Comparison of ENCODE assay signal across 13 mouse cellular contexts in the genomic region with DNA sequence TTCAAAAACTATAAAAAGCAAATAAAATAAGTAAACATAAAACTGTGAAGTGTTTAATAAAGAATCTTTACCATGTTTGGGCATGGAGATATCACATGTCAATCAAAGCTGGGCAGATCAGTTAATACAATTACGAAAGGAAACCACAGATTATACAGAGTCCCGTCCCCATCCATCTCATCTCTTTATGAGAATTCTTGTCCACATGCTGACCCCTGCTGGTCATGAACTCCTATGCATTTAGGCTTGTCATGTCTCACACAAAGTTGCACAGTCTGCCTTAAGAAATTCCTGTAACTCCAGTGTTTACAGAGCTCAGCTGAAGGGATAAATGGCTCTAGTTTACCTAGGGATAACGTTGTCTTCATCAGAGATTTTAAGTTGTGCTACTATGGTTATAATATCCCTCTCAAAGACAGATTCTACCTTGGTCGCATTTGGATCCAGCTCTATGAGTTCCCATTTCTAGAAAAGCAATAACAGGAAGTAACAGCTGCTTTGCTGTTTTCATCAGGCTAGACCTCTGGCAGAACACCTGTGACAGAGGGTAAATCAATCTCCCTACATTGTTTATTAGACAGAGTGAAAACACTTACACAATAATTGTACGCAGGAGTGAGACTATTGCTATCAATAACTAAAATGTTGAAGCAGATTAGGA.
DNase-seq lines count a peak whose midpoint lies in the region; ATAC-seq and TF ChIP-seq lines count a peak whose summit lies in the region.
"Had no signal": no experiment of that assay in that cellular context is flagged by ENCODE, and none has a peak within 500 bp of the region (broad histone marks: within the 10 kb centered on the region; RNA-seq: fewer than 3 reads in every experiment).

No protein-coding gene starts in this region.

- no peak for TF ChIP-seq POLR2A in lung, adult 2 months (IDR thresholded peaks at IDR 0.05; ENCODE audit: borderline replicate concordance, extremely low read depth, low read depth, low read length)

- TF ChIP-seq CTCF in lung, adult 2 months (IDR thresholded peaks at IDR 0.05; ENCODE audit: insufficient read depth, low read length), result no peak

- peak; percentile 99 for ATAC-seq in megakaryocyte, adult 5-6 weeks (ENCODE audit: poor library complexity, severe bottlenecking)
- ATAC-seq in forebrain, embryonic 13.5 days, result no peak
- ATAC-seq: forebrain, embryonic 16.5 days had no signal

- H3K27me3 ChIP-seq in limb, embryonic 10.5 days (ENCODE audit: low read depth, poor library complexity, severe bottlenecking), result no peaks in the 10 kb centered on the region
- H3K27me3 ChIP-seq in forebrain, embryonic 13.5 days, result no peaks in the 10 kb centered on the region
- H3K27me3 ChIP-seq: embryonic facial prominence, embryonic 12.5 days; hindbrain, embryonic 15.5 days; stomach, embryonic 15.5 days had no signal

- no peaks in the 10 kb centered on the region for H3K36me3 ChIP-seq in limb, embryonic 10.5 days
- no peaks in the 10 kb centered on the region for H3K36me3 ChIP-seq in forebrain, embryonic 13.5 days (ENCODE audit: poor library complexity, severe bottlenecking)
- H3K36me3 ChIP-seq: embryonic facial prominence, embryonic 12.5 days; hindbrain, embryonic 15.5 days; stomach, embryonic 15.5 days had no signal

- H3K4me1 ChIP-seq in lung, adult 2 months (ENCODE audit: control insufficient read depth, insufficient read depth, low read length), result no peaks in the 10 kb centered on the region
- H3K4me1 ChIP-seq in limb, embryonic 10.5 days, result no peaks in the 10 kb centered on the region
- H3K4me1 ChIP-seq in forebrain, embryonic 13.5 days, result no peaks in the 10 kb centered on the region
- H3K4me1 ChIP-seq: embryonic facial prominence, embryonic 12.5 days; hindbrain, embryonic 15.5 days; stomach, embryonic 15.5 days had no signal

- no peak overlapping the region for H3K9ac ChIP-seq in forebrain, embryonic 13.5 days
- H3K9ac ChIP-seq: embryonic facial prominence, embryonic 12.5 days; hindbrain, embryonic 15.5 days; lung, embryonic 14.5 days; stomach, embryonic 15.5 days had no signal

- H3K9me3 ChIP-seq in limb, embryonic 10.5 days (replicated peaks), result no peaks in the 10 kb centered on the region; the same call in 1 of the 2 replicates
- H3K9me3 ChIP-seq in forebrain, embryonic 13.5 days (replicated peaks), result peaks cover 33% of the 10 kb centered on the region
- H3K9me3 ChIP-seq: stomach, embryonic 15.5 days had no signal

- no peak overlapping the region for H3K4me3 ChIP-seq in lung, adult 2 months (replicated peaks; ENCODE audit: extremely low read depth, low read depth, low read length)
- no peak overlapping the region for H3K4me3 ChIP-seq in limb, embryonic 10.5 days
- H3K4me3 ChIP-seq in forebrain, embryonic 13.5 days, result no peak overlapping the region
- H3K4me3 ChIP-seq: embryonic facial prominence, embryonic 12.5 days; hindbrain, embryonic 15.5 days; stomach, embryonic 15.5 days had no signal

- peak; percentile 8 for DNase-seq in lung, postnatal 14 days
- no peak for DNase-seq in lung, adult 2 months
- DNase-seq in WW6 (ENCODE audit: low read depth, low spot score), result peak; percentile 16
- DNase-seq in thymus, postnatal 25 days, result peak; percentile 70
- DNase-seq in layer of hippocampus, adult 9-10 months (ENCODE audit: low spot score), result no peak
- no peak for DNase-seq in limb, embryonic 10.5 days (ENCODE audit: low spot score)
- DNase-seq: lung, embryonic 14.5 days had no signal

- no peak overlapping the region for H3K27ac ChIP-seq in limb, embryonic 10.5 days
- no peak overlapping the region for H3K27ac ChIP-seq in forebrain, embryonic 13.5 days
- H3K27ac ChIP-seq: embryonic facial prominence, embryonic 12.5 days; hindbrain, embryonic 15.5 days; stomach, embryonic 15.5 days had no signal

- 58% methylated on average over 5 of the region's 5 CpGs for WGBS in lung, adult 2 months
- 85% methylated on average over 5 of the region's 5 CpGs for WGBS in limb, embryonic 10.5 days
- 74% methylated on average over 5 of the region's 5 CpGs for WGBS in forebrain, embryonic 13.5 days

- no peak overlapping the region for H3K4me2 ChIP-seq in forebrain, embryonic 13.5 days
- H3K4me2 ChIP-seq: embryonic facial prominence, embryonic 12.5 days; hindbrain, embryonic 15.5 days; lung, embryonic 14.5 days; stomach, embryonic 15.5 days had no signal

Comparison
In these comparisons a context has a peak if more than half of its experiments do, and no peak if none do; other contexts are left out.
1. DNase-seq: peak in lung, postnatal 14 days (single experiment), WW6 (single experiment) and thymus, postnatal 25 days (single experiment); none in lung, adult 2 months (single experiment), layer of hippocampus, adult 9-10 months (single experiment) and limb, embryonic 10.5 days (single experiment).